Mouse (Mus musculus): ENCODE data around the gene Myadml2.

- TF ChIP-seq CTCF (IDR thresholded peaks at IDR 0.05; ENCODE audit: extremely low read depth, insufficient read length, insufficient replicate concordance, low read depth, low read length): no peak
- no peak for TF ChIP-seq POLR2A (IDR thresholded peaks at IDR 0.05; ENCODE audit: low read depth, low read length)
Observed at GRCm38 (mm10) chr11:120613481-120613972, 34.4 kb downstream of the Myadml2 start.
